Mouse (Mus musculus) CH12.LX (cell line): ENCODE data around the gene Gm43064. TPM values are rescaled to one million over a fixed set of nuclear protein-coding genes. Genes with fewer than 3 reads are reported as not detected.
A peak's percentile ranks its signal among the peaks of the same experiment; 100 is the strongest.

Experiments
- DNase-seq: peaks from one replicate; pipeline ENCODE4 v3.0.0-alpha.2; 2013; ENCODE audit errors: extremely low read depth
- H3K27ac ChIP-seq: 2 replicates; pipeline ENCODE4 v1.5.1; 2012; ENCODE audit warnings: low read depth, mild to moderate bottlenecking, control low read depth, moderate library complexity; ENCODE audit not compliant: insufficient read depth
- H3K27me3 ChIP-seq: replicated peaks from 2 replicates; pipeline ENCODE3; 2012; ENCODE audit warnings: inconsistent platforms
- H3K36me3 ChIP-seq, 2 experiments: replicated peaks in 1 of 2; 2 replicates each; pipeline versions ENCODE3 to v1.6.1; 2012; ENCODE audit warnings: inconsistent platforms in 1 of 2, low read length in 1 of 2, mild to moderate bottlenecking in 1 of 2, mixed read lengths in 1 of 2, moderate library complexity in 1 of 2; ENCODE audit not compliant: control insufficient read depth in 1 of 2, insufficient read depth in 1 of 2
- H3K4me1 ChIP-seq, 2 experiments: 2 replicates each; pipeline ENCODE4 v1.6.1; 2012; ENCODE audit warnings: inconsistent platforms in 1 of 2, moderate library complexity in 1 of 2; ENCODE audit not compliant: insufficient read depth in 2 of 2, control insufficient read depth in 1 of 2
- H3K4me2 ChIP-seq: 2 replicates; pipeline ENCODE4 v1.6.1; 2012; ENCODE audit warnings: low read depth, mild to moderate bottlenecking, control low read depth; ENCODE audit not compliant: poor library complexity, insufficient read depth, severe bottlenecking
- H3K4me3 ChIP-seq, 3 experiments: fragments of 150-350 bp in 1 of 3; sonication (generic) in 1 of 3; replicated peaks in 1 of 3; 2 replicates each; pipeline versions ENCODE3 to v1.5.1; 2011 to 2012; ENCODE audit warnings: low read depth in 2 of 3, low read length in 2 of 3, mild to moderate bottlenecking in 2 of 3, moderate library complexity in 2 of 3, control low read depth in 1 of 3, improper control_type of control experiment in 1 of 3, inconsistent platforms in 1 of 3, mixed read lengths in 1 of 3; ENCODE audit not compliant: poor library complexity in 1 of 3
- H3K79me2 ChIP-seq: replicated peaks from 2 replicates; pipeline ENCODE4 v1.6.1; 2012; ENCODE audit warnings: mild to moderate bottlenecking, moderate library complexity; ENCODE audit not compliant: control insufficient read depth, poor library complexity, insufficient read depth, severe bottlenecking; ENCODE audit errors: extremely low read depth
- H3K9ac ChIP-seq: 2 replicates; pipeline ENCODE4 v1.6.1; 2012; ENCODE audit warnings: low read depth, mild to moderate bottlenecking, control low read depth, moderate library complexity; ENCODE audit not compliant: insufficient read depth
- H3K9me3 ChIP-seq: replicated peaks from 2 replicates; pipeline ENCODE3; 2012; ENCODE audit warnings: low read length, inconsistent platforms, mixed read lengths
- BHLHE40 ChIP-seq: IDR thresholded peaks from 2 replicates; pipeline ENCODE4 v1.6.1; 2011; ENCODE audit warnings: mild to moderate bottlenecking, low read depth, low read length, improper control_type of control experiment
- CHD1 ChIP-seq: IDR thresholded peaks from 2 replicates; pipeline ENCODE4 v1.6.1; 2012; ENCODE audit warnings: low read depth, low read length, improper control_type of control experiment, inconsistent platforms
- CHD2 ChIP-seq: IDR thresholded peaks from 2 replicates; pipeline ENCODE4 v1.6.1; 2011; ENCODE audit warnings: low read length, improper control_type of control experiment
- E2F4 ChIP-seq: IDR thresholded peaks from 2 replicates; pipeline ENCODE4 v1.6.1; 2011; ENCODE audit warnings: low read depth, low read length, improper control_type of control experiment; ENCODE audit not compliant: insufficient replicate concordance
- EP300 ChIP-seq: IDR thresholded peaks from 2 replicates; pipeline ENCODE4 v1.6.1; 2011; ENCODE audit warnings: low read length, improper control_type of control experiment
- ETS1 ChIP-seq: conservative IDR thresholded peaks from 2 replicates; pipeline ENCODE4 v1.6.1; 2012; ENCODE audit warnings: low read depth, mild to moderate bottlenecking, inconsistent platforms, low read length, improper control_type of control experiment, moderate library complexity
- HCFC1 ChIP-seq: IDR thresholded peaks from 2 replicates; pipeline ENCODE4 v1.6.1; 2012; ENCODE audit warnings: low read depth, mild to moderate bottlenecking, inconsistent platforms, low read length, improper control_type of control experiment
- IRF4 ChIP-seq: IDR thresholded peaks from 2 replicates; pipeline ENCODE4 v1.6.1; 2014; ENCODE audit warnings: low read depth, mild to moderate bottlenecking, inconsistent platforms, low read length, improper control_type of control experiment
- JUN ChIP-seq: IDR thresholded peaks from 2 replicates; pipeline ENCODE4 v1.6.1; 2011; ENCODE audit warnings: low read depth, mild to moderate bottlenecking, low read length, improper control_type of control experiment, moderate library complexity; ENCODE audit not compliant: insufficient read depth
- KAT2A ChIP-seq: IDR thresholded peaks from 2 replicates; pipeline ENCODE4 v1.6.1; 2012; ENCODE audit warnings: low read length, improper control_type of control experiment, inconsistent platforms; ENCODE audit not compliant: insufficient replicate concordance
- NRF1 ChIP-seq: IDR thresholded peaks from 2 replicates; pipeline ENCODE4 v1.6.1; 2014; ENCODE audit warnings: low read depth, mild to moderate bottlenecking, inconsistent platforms, low read length, improper control_type of control experiment, moderate library complexity
- POLR2A ChIP-seq: IDR thresholded peaks from 2 replicates; pipeline ENCODE4 v1.6.1; 2011; ENCODE audit warnings: low read depth, mild to moderate bottlenecking, improper control_type of control experiment, low read length
- RAD21 ChIP-seq: IDR thresholded peaks from 2 replicates; pipeline ENCODE4 v1.6.1; 2011; ENCODE audit warnings: low read depth, mild to moderate bottlenecking, low read length, improper control_type of control experiment, moderate library complexity
- SIN3A ChIP-seq: IDR thresholded peaks from 2 replicates; pipeline ENCODE4 v1.6.1; 2012; ENCODE audit warnings: low read length, improper control_type of control experiment, inconsistent platforms
- SMC3 ChIP-seq: IDR thresholded peaks from 2 replicates; pipeline ENCODE4 v1.6.1; 2011; ENCODE audit warnings: low read depth, low read length, improper control_type of control experiment
- TBP ChIP-seq: conservative IDR thresholded peaks from 2 replicates; pipeline ENCODE4 v1.6.1; 2011; ENCODE audit warnings: low read depth, low read length, improper control_type of control experiment
- TCF12 ChIP-seq: IDR thresholded peaks from 2 replicates; pipeline ENCODE4 v1.6.1; 2014; ENCODE audit warnings: low read depth, mild to moderate bottlenecking, inconsistent platforms, low read length, improper control_type of control experiment
- UBTF ChIP-seq: IDR thresholded peaks from 2 replicates; pipeline ENCODE4 v1.6.1; 2012; ENCODE audit warnings: low read depth, mild to moderate bottlenecking, inconsistent platforms, low read length, improper control_type of control experiment, moderate library complexity
- USF1 ChIP-seq: IDR thresholded peaks from 2 replicates; pipeline ENCODE4 v1.6.1; 2014; ENCODE audit warnings: low read depth, mild to moderate bottlenecking, inconsistent platforms, low read length, improper control_type of control experiment
- USF2 ChIP-seq: conservative IDR thresholded peaks from 2 replicates; pipeline ENCODE4 v1.6.1; 2011; ENCODE audit warnings: low read depth, low read length, improper control_type of control experiment
- ZC3H11A ChIP-seq: IDR thresholded peaks from 2 replicates; pipeline ENCODE4 v1.6.1; 2012; ENCODE audit warnings: low read depth, mild to moderate bottlenecking, inconsistent platforms, low read length, improper control_type of control experiment
- ZKSCAN1 ChIP-seq: IDR thresholded peaks from 2 replicates; pipeline ENCODE4 v1.6.1; 2012; ENCODE audit warnings: low read depth, inconsistent platforms, low read length, improper control_type of control experiment, borderline replicate concordance
- ZMIZ1 ChIP-seq: IDR thresholded peaks from 2 replicates; pipeline ENCODE4 v1.6.1; 2012; ENCODE audit warnings: low read depth, mild to moderate bottlenecking, inconsistent platforms, low read length, improper control_type of control experiment
- ZNF384 ChIP-seq: IDR thresholded peaks from 2 replicates; pipeline ENCODE4 v1.6.1; 2012; ENCODE audit warnings: low read depth, low read length, improper control_type of control experiment, inconsistent platforms
- dilution Hi-C: fragments of 300-500 bp; cut with MboI; formaldehyde crosslinking; loops from 2 replicates; pipeline ENCODE4 v1.14.3; 2020; ENCODE audit warnings: low sequenced_read_pairs; ENCODE audit not compliant: extremely low pct_unique_long_range_greater_than_20kb, extremely low pct_ligation_motif_present
- in situ Hi-C: fragments of 300-500 bp; cut with MboI; formaldehyde crosslinking; loops from 3 replicates; pipeline ENCODE4 v1.14.3; 2019; ENCODE audit warnings: low sequenced_read_pairs, low pct_ligation_motif_present, low pct_unique_long_range_greater_than_20kb, mixed read lengths
- polyA plus RNA-seq: library from polyadenylated mRNA; unstranded; fragments of >175 nt; gene quantifications from 2 replicates; pipeline ENCODE4 v1.2.1, GENCODE M21; 2012; ENCODE audit warnings: low read depth; ENCODE audit not compliant: insufficient read length
- total RNA-seq, 2 experiments: library from RNA; depleted of rRNA; stranded (reverse); fragments of 300-350 nt in 1 of 2; fragments of >200 nt in 1 of 2; gene quantifications; 2 replicates each; pipeline ENCODE4 v1.2.3; 2012 to 2014

Gene Gm43064
- total and polyA plus RNA-seq, 3 experiments: 0.91 to 3.1 TPM; not detected in 1

DNA sequence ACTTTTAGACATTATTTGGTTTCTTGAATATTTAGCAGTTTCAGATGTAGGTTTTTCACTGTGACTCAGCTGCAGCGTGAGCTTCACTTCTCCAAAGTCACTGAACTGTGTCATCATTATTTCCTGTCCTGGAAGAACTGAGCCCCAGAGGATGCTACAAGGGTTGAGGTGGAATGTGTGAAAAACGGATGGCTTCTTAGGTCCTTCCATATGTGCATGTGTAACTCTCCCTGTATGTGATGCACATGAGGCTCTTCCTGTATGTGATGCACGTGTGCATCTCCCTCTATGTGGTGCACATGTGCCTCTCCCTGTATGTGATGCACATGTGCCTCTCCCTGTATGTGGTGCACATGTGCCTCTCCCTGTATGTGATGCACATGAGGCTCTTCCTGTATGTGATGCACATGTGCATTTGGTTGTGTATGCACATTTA, 63.3 kb downstream of the Gm43064 start (continued):
- TF ChIP-seq NRF1 (no peak), CHD2 (peak; percentile 85), SMC3 (no peak), ZKSCAN1 (no peak), ZMIZ1 (peak; percentile 51; the same call in 1 of the 2 replicates), HCFC1 (no peak; the same call in 1 of the 2 replicates)

DNA sequence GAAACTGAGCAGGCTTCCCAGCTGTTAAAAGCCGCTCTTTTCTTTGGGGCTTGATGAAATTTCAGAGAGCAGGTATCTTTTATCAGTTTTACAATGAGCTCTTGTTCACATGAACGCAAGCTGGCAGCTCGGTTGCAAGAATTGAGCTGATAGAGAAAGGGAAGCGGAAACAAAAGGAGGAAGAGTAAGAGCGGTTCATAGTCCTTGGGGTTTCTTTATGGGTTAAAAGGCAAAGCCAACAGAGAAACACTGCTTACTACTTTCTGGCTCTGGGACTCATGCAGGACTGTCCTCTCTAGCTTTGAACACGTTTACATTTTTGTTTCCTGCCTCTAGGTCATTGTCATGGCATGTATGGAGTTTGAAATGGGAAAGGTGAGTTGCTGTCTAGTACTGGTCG, 65.0 kb downstream of the Gm43064 start:
- in situ Hi-C loops: no loop called here
- peak overlapping the region; percentile 89 for H3K27ac ChIP-seq

DNA sequence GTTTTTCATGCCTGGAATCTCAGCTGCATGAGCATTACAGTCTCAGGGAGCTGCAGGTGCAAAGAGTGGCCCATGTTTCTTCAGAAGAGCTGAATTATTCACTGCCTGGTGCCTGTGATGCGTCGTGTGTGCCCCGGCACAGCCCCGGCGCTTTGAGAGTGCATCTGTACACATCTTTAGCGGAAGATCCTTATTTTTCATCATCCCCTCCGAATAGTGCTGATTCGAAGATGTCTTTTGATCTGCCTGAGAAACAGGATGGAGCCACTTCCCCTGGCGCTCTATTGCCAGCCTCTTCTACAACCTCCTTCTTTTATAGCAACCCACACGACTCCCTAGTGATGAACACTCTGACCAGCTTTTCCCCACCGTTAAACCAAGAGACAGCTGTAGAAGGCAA, 76.6 kb downstream of the Gm43064 start:
- no peak for DNase-seq
- Histone ChIP-seq H3K36me3 (peaks cover 46 to 67% of the 10 kb centered on the region in 2 experiments), H3K27me3 (no peaks in the 10 kb centered on the region), H3K4me3 (no peak overlapping the region), H3K79me2 (peaks cover 6% of the 10 kb centered on the region), H3K27ac (no peak overlapping the region), H3K9me3 (no peaks in the 10 kb centered on the region), H3K4me2 (no peak overlapping the region), H3K9ac (no peak overlapping the region), H3K4me1 (peaks cover 0 to 15% of the 10 kb centered on the region in 2 experiments; a peak in 1 of 4 replicates)
- in situ Hi-C loops (no loop called here), dilution Hi-C loops (no loop called here)
- TF ChIP-seq ETS1 (no peak), CHD1 (no peak), UBTF (no peak), KAT2A (no peak), ZMIZ1 (no peak), EP300 (no peak), ZC3H11A (no peak), JUN (no peak), SIN3A (no peak), POLR2A (no peak), ZKSCAN1 (no peak), TCF12 (no peak), USF2 (no peak), RAD21 (no peak), TBP (no peak)

More for the DNA sequence above, 65.0 kb downstream of the Gm43064 start:
- H3K9ac ChIP-seq: peak overlapping the region; percentile 58
- H3K4me2 ChIP-seq: peak overlapping the region; percentile 85
- TF ChIP-seq CHD1 (0 out of 2 replicates have a peak, but pooled peaks have one; percentile 36), IRF4 (peak; percentile 47; the same call in 1 of the 2 replicates), E2F4 (no peak), ETS1 (peak; percentile 13; the same call in 1 of the 2 replicates), TBP (0 out of 2 replicates have a peak, but pooled peaks have one; percentile 15), ZNF384 (no peak), TCF12 (0 out of 2 replicates have a peak, but pooled peaks have one; percentile 22), USF1 (no peak), BHLHE40 (0 out of 2 replicates have a peak, but pooled peaks have one; percentile 34), SIN3A (peak; percentile 55; the same call in 1 of the 2 replicates), EP300 (peak; percentile 80)
- TF ChIP-seq, all 38 proteins: peak for 8
- H3K9me3 ChIP-seq: peaks cover 4% of the 10 kb centered on the region
- dilution Hi-C loops: no loop called here
- H3K79me2 ChIP-seq: peaks cover 45% of the 10 kb centered on the region
- H3K4me3 ChIP-seq: no peak overlapping the region
- DNase-seq: no peak
- peaks cover 54 to 73% of the 10 kb centered on the region in 2 experiments for H3K36me3 ChIP-seq
- peaks cover 22 to 75% of the 10 kb centered on the region in 2 experiments for H3K4me1 ChIP-seq
- no peaks in the 10 kb centered on the region for H3K27me3 ChIP-seq
